Mouse (Mus musculus): Measurements from ENCODE around the gene Arl4a.

Gene Arl4a

DNA sequence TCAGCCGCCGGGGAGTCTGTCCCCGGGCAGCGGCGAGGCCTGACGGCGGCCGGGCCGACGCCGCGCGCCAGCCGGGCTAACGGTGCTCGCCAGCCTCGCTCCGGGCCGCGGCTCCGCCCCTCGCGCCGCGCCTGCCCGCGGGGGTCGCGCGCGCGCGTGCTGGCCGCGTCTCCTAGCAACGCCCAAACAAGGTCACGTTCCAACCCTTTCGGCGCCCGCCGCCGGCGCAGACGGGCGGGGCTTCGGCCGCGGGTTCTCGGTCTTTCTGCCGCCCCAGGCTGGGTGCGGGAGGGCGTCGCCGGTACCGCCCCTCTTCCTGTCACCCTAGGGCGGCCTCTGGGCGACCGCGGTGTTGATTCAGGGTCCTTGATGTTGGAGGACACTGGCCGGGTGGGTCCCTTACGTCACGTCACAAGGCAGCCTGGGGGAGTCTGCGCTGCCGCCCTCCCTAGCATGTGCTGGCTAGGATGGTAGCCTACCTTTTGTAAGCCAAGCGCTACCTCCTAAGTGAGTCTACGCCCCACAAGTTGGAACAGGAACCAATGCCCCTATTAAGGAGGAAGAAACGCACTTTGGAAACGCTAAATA is at the start of gene Arl4a:
TSS of gene Arl4a (minus strand) at position 150 of the 588 bp plus-strand sequence.
- DNase-seq = peak; percentile 80 to 87

GRCm38 (mm10) chr12:40085731-40086322 is 48.0 kb upstream of the Arl4a start:
- DNase-seq = no peak

- DNase-seq = no peak
Observed at GRCm38 (mm10) chr12:40082453-40083238, 44.8 kb upstream of the Arl4a start.

GRCm38 (mm10) chr12:40082048-40082447 is 44.2 kb upstream of the Arl4a start:
- no peak for DNase-seq

- no peak for DNase-seq
Observed at GRCm38 (mm10) chr12:40073660-40074059, 35.8 kb upstream of the Arl4a start.

DNA sequence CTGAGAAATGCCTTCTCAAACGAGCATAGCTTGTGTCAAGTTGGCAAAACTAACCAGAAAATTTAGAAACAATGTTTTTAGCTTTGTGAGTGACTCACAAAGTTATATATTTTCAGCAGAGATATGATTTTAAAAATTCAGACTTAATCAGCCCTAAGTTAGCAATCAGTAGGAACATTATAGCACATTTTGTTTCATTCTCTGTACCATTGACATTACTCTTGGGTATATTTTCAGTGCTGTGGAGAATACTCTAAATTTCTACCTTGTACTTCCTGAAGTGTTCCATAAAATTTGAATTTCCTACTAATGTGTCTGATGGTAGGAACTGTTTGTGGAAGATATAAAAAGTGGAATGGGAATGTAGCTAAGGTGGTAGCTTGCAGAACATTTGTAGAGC is 9.2 kb upstream of the Arl4a start:
- DNase-seq = no peak

GRCm38 (mm10) chr12:40043816-40044585 is 6.2 kb upstream of the Arl4a start:
- no peak for DNase-seq

DNA sequence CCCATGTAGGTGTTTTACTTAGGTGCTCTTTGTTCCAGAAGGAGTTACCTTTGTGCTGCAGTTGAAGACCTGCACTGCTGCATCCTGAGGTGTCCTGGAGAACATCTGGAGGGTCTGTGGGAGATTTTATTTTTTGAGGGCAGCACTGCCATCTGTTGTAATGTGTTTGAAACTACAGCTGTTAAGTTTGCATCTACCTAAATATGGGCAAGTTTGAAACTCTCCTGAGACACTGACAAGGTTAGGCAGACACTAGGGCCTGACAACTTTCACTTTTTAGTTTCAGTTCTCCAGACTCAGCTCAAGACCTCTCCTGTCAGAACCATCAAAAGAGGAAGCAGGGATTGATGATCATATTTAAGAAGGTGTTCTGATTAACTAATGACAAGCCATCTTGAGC is 2.2 kb upstream of the Arl4a start:
- DNase-seq = no peak

- peak; percentile 98 for DNase-seq
Observed at GRCm38 (mm10) chr12:40037226-40037813, 505 bp downstream of the Arl4a start.

DNA sequence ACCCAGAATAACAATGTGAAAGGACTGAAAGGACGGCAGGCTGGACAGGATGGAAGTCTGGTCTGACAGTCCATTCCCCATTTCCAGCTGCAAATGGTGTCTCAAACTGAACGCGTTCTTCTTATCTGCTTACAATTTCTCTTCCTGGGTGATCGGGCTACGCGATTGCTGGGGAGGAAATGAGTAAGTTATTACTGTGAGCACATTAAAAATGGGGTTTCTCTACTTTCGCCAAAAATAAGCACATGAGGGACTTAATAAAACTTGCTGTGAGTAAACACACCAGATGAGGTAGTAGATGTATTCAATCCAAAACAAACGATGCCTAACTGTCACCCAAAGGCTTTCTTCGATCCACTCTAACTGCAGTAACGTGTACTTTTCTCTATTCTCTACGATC is 1.2 kb downstream of the Arl4a start:
- DNase-seq = peak in 1 of 2 experiments; percentile 25

- no peak for DNase-seq
Observed at GRCm38 (mm10) chr12:40035506-40035905, 2.3 kb downstream of the Arl4a start.

- DNase-seq = no peak
Observed at GRCm38 (mm10) chr12:40029201-40029600, 8.6 kb downstream of the Arl4a start.

DNA sequence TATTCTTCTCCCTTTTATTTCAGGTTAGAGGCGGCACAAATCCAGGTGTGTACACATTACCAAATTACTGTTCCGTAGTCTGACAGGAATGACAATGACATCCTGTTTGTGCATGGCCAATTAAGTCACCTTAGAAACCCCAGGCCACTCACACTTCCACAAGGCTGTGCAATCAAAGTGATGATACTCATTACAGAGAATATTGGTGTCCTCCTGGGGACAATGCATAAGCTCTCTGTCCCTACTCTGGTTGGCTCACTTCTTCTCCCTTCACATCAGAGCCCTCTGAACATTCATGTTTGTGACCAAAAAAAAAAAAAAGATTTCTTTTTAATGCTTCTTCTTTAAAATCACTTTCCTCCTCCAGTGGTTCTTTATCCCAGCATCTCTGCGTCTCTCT is 10.0 kb downstream of the Arl4a start:
- no peak for DNase-seq

DNA sequence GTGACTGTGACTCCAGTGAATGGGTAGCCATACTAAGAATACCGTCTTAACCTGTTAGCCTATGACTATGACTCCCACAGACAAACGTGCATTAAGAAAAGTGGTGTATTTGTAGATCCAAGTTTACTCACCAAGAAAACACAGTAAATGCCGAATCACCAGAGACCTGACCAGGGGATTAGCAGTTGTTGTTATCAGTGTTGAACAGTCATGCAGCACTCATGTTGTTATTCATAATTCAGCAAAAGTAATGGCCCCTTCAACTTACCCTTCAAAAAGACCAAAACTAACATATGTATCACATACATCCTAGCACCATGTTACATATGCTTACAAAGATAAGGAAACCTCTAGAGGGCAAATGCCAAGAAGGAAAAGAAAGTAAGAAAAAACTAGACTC is 10.4 kb downstream of the Arl4a start:
- no peak for DNase-seq

DNA sequence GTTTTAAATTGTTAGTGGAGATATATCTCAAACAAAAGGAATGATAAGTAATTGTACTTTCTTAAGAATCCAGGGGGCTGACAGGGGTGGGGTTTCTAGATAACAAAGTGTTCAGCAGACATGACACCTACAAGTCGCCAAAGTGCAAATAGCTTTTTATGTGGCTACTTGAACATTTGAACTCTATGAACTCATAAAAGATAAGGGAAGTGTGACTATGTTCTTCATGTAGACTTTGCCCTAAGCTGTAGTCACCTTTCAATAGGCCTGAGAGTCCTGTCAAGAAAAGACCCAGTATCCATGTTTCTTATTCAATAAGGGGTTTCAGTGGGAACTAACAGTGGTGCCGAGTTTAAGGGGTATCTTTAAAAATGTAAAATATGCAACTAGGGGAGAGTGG is 13.9 kb downstream of the Arl4a start:
- DNase-seq = no peak

- no peak for DNase-seq
Observed at GRCm38 (mm10) chr12:40023014-40023642, 14.7 kb downstream of the Arl4a start.

- DNase-seq = no peak
Observed at GRCm38 (mm10) chr12:40022344-40022743, 15.5 kb downstream of the Arl4a start.

- no peak for DNase-seq
Observed at GRCm38 (mm10) chr12:40017955-40018505, 19.8 kb downstream of the Arl4a start.

GRCm38 (mm10) chr12:40016648-40017460 is 21.0 kb downstream of the Arl4a start:
- no peak for DNase-seq

- no peak for DNase-seq
Observed at GRCm38 (mm10) chr12:40016068-40016467, 21.8 kb downstream of the Arl4a start.

DNA sequence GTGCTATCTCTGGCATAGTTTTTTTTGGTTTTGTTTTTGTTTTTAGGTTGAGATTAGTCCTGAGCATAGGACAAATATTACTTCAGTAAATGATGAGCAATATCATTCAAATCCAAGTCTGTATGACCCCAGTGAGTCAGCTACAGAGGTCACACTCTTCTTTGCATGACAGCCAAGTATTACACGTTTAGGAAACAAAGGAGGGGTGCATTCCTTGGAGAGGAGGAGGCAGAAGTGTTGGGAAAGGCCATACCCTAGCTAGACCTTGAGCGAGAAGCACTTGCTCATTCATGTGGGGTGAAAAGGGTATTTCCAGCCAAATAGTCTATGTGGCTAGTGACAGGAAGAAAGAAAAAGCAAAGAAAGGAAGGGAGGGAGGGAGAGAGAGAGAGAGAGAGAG is 28.0 kb downstream of the Arl4a start:
- no peak for DNase-seq
